In the genomic region with DNA sequence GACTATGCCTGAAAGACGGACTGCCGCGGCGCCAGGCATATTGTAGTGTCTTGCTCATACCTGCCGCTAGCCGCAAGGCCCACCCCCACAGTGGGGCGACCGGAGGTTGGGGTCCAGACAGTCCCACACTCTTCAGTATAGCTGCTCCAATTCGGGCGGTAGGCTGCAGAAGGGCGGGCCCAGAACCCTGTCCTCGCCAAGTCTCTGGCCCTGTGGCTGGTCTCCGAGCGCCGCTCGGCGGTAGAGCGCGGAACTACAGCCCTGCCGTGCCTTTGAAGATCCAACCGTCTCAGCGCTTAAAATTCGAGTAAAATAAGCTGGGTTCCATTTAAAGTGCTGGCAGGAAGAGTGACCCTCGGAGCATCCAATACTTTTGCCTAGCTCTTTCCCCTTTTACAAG, we compare ENCODE assay signal across 7 mouse cellular contexts. TPM values are rescaled to one million over a fixed set of nuclear protein-coding genes. Genes with fewer than 3 reads are reported as not detected.
DNase-seq lines count a peak whose midpoint lies in the region; ATAC-seq and TF ChIP-seq lines count a peak whose summit lies in the region.

A gene (minus strand): TSS at position 179 of the 400 bp plus-strand sequence.

- intact Hi-C loops in heart, adult 2 months (cut with DNase I): loop anchor here (1.0 to 5.0 kb wide), 4 partner anchors 56 to 249 kb away; no protein-coding TSS in a partner anchor

- ATAC-seq in embryonic facial prominence, embryonic 12.5 days (ENCODE audit: insufficient number of reproducible peaks, insufficient read depth, low FRiP score, low TSS enrichment): peak; percentile 73
- ATAC-seq in limb, embryonic 12.5 days (ENCODE audit: insufficient number of reproducible peaks, insufficient read depth, low FRiP score, low TSS enrichment, low read depth): peak; percentile 34; the same call in 1 of the 2 replicates
- ATAC-seq in midbrain, embryonic 14.5 days (ENCODE audit: low FRiP score, low TSS enrichment): peak; percentile 65; the same call in 1 of the 2 replicates

- peaks cover 11% of the 10 kb centered on the region for H3K4me1 ChIP-seq in embryonic facial prominence, embryonic 12.5 days
- H3K4me1 ChIP-seq in heart, adult 2 months (ENCODE audit: control insufficient read depth, insufficient read depth, low read length): 0 out of 2 replicates have a peak, but pooled peaks cover 1% of the 10 kb centered on the region
- no peaks in the 10 kb centered on the region for H3K4me1 ChIP-seq in kidney, adult 2 months (ENCODE audit: control insufficient read depth, insufficient read depth, low read length)
- peaks cover 22% of the 10 kb centered on the region for H3K4me1 ChIP-seq in limb, embryonic 12.5 days (replicated peaks)
- H3K4me1 ChIP-seq in midbrain, embryonic 14.5 days (ENCODE audit: control insufficient read depth, insufficient read depth, low read length): 0 out of 2 replicates have a peak, but pooled peaks cover 1% of the 10 kb centered on the region

- WGBS in embryonic facial prominence, embryonic 12.5 days: 3% methylated on average over 24 of the region's 24 CpGs
- WGBS in heart, adult 2 months: 4% methylated on average over 24 of the region's 24 CpGs
- 5% methylated on average over 24 of the region's 24 CpGs for WGBS in kidney, adult 2 months
- WGBS in limb, embryonic 12.5 days: 4% methylated on average over 24 of the region's 24 CpGs
- 5% methylated on average over 24 of the region's 24 CpGs for WGBS in midbrain, embryonic 14.5 days

- H3K4me2 ChIP-seq in embryonic facial prominence, embryonic 12.5 days (replicated peaks): peak within 1 kb of the TSS; percentile 39
- H3K4me2 ChIP-seq in limb, embryonic 12.5 days: peak within 1 kb of the TSS; percentile 46
- peak within 1 kb of the TSS; percentile 39 for H3K4me2 ChIP-seq in midbrain, embryonic 14.5 days (ENCODE audit: low read length)

- H3K9me3 ChIP-seq in embryonic facial prominence, embryonic 12.5 days: no peaks in the 10 kb centered on the region
- H3K9me3 ChIP-seq in limb, embryonic 12.5 days: no peaks in the 10 kb centered on the region
- H3K9me3 ChIP-seq in midbrain, embryonic 14.5 days (ENCODE audit: control insufficient read depth, low read length): no peaks in the 10 kb centered on the region

- DNase-seq in adrenal gland, postnatal 14 days: peak; percentile 91
- peak; percentile 77 to 89 for DNase-seq in heart, adult 2 months
- peak; percentile 82 for DNase-seq in kidney, adult 2 months
- peak; percentile 90 for DNase-seq in midbrain, embryonic 14.5 days
- DNase-seq in spleen, postnatal 14 days (ENCODE audit: low spot score in 2 of 2): peak; percentile 55 to 75

- H3K27me3 ChIP-seq in embryonic facial prominence, embryonic 12.5 days: peaks cover 22% of the 10 kb centered on the region; the same call in 1 of the 2 replicates
- H3K27me3 ChIP-seq in heart, adult 2 months (ENCODE audit: control insufficient read depth, insufficient read depth, low read length): 0 out of 2 replicates have a peak, but pooled peaks cover 2% of the 10 kb centered on the region
- no peaks in the 10 kb centered on the region for H3K27me3 ChIP-seq in kidney, adult 2 months (replicated peaks; ENCODE audit: control insufficient read depth, insufficient read depth, low read length)
- peaks cover 23% of the 10 kb centered on the region for H3K27me3 ChIP-seq in limb, embryonic 12.5 days
- peaks cover 7% of the 10 kb centered on the region; the same call in 1 of the 2 replicates for H3K27me3 ChIP-seq in midbrain, embryonic 14.5 days (ENCODE audit: control insufficient read depth, insufficient read depth, low read length)

- no peaks in the 10 kb centered on the region for H3K79me2 ChIP-seq in heart, adult 2 months (replicated peaks; ENCODE audit: control insufficient read depth, insufficient read depth, low read length)

- H3K27ac ChIP-seq in embryonic facial prominence, embryonic 12.5 days: no peak within 1 kb of the TSS
- H3K27ac ChIP-seq in heart, adult 2 months: no peak within 1 kb of the TSS
- no peak within 1 kb of the TSS for H3K27ac ChIP-seq in kidney, adult 2 months (ENCODE audit: insufficient read depth, low read depth, low read length)
- no peak within 1 kb of the TSS for H3K27ac ChIP-seq in limb, embryonic 12.5 days
- H3K27ac ChIP-seq in midbrain, embryonic 14.5 days (replicated peaks; ENCODE audit: low read depth, low read length): no peak within 1 kb of the TSS

- no peak for TF ChIP-seq POLR2A in heart, adult 2 months (IDR thresholded peaks at IDR 0.05; ENCODE audit: insufficient read depth, low read depth, low read length)
- no peak for TF ChIP-seq POLR2A in kidney, adult 2 months (IDR thresholded peaks at IDR 0.05; ENCODE audit: low read depth, low read length)

- H3K4me3 ChIP-seq in embryonic facial prominence, embryonic 12.5 days: 0 out of 2 replicates have a peak within 1 kb of the TSS, but pooled peaks have one; percentile 15
- no peak within 1 kb of the TSS for H3K4me3 ChIP-seq in heart, adult 2 months
- H3K4me3 ChIP-seq in kidney, adult 2 months (ENCODE audit: insufficient read depth, low read depth, low read length): no peak within 1 kb of the TSS
- H3K4me3 ChIP-seq in limb, embryonic 12.5 days (replicated peaks): no peak within 1 kb of the TSS
- no peak within 1 kb of the TSS; the same call in 1 of the 2 replicates for H3K4me3 ChIP-seq in midbrain, embryonic 14.5 days (replicated peaks; ENCODE audit: low read depth, low read length)

- peak; percentile 58; the same call in 1 of the 2 replicates for TF ChIP-seq EP300 in heart, adult 2 months (IDR thresholded peaks at IDR 0.05; ENCODE audit: insufficient read depth, low read depth, low read length)

- H3K36me3 ChIP-seq in embryonic facial prominence, embryonic 12.5 days: no peaks in the 10 kb centered on the region
- H3K36me3 ChIP-seq in heart, adult 2 months (ENCODE audit: control insufficient read depth, insufficient read depth, low read length): no peaks in the 10 kb centered on the region
- no peaks in the 10 kb centered on the region for H3K36me3 ChIP-seq in kidney, adult 2 months (ENCODE audit: control insufficient read depth, insufficient read depth, low read length)
- H3K36me3 ChIP-seq in limb, embryonic 12.5 days: no peaks in the 10 kb centered on the region
- no peaks in the 10 kb centered on the region for H3K36me3 ChIP-seq in midbrain, embryonic 14.5 days (ENCODE audit: control insufficient read depth, insufficient read depth, low read length)

- TF ChIP-seq CTCF in heart, adult 2 months (IDR thresholded peaks at IDR 0.05): no peak; the same call in 1 of the 2 replicates
- TF ChIP-seq CTCF in kidney, adult 2 months (conservative IDR thresholded peaks at IDR 0.05; ENCODE audit: insufficient read depth, insufficient read length, low read depth, low read length): peak; percentile 90

- no peak within 1 kb of the TSS for H3K9ac ChIP-seq in embryonic facial prominence, embryonic 12.5 days
- H3K9ac ChIP-seq in heart, adult 2 months (ENCODE audit: low read depth, low read length): no peak within 1 kb of the TSS
- H3K9ac ChIP-seq in limb, embryonic 12.5 days (replicated peaks): no peak within 1 kb of the TSS
- H3K9ac ChIP-seq in midbrain, embryonic 14.5 days (replicated peaks; ENCODE audit: low read length): no peak within 1 kb of the TSS

RNA-seq across cellular contexts. Expression of the gene that starts here (rescaled TPM):
- not detected in 2 replicates for total RNA-seq in adrenal gland, postnatal 14 days (2021)
- 0.29 and 0.43 TPM in 2 replicates for polyA plus RNA-seq in embryonic facial prominence, embryonic 12.5 days (2016; fragmentation: Nextera tagmentation; extraction: Ambion mirVana)
- under 1 TPM; 0.23 to 0.52 TPM for total RNA-seq in heart, adult 2 months (2021)
- 1.3 and 1.5 TPM in 2 replicates for polyA plus RNA-seq in heart, adult 2 months (2012; rRNA removed)
- 1.1 TPM in 2 replicates for polyA plus RNA-seq in kidney, adult 2 months (2012; rRNA removed)
- polyA plus RNA-seq in limb, embryonic 12.5 days (2016; fragmentation: Nextera tagmentation; extraction: Ambion mirVana): 0.20 and 0.40 TPM in 2 replicates
- 0.42 and 0.54 TPM in 2 replicates for polyA plus RNA-seq in midbrain, embryonic 14.5 days (2014; fragmentation: Nextera tagmentation; extraction: Ambion mirVana)

Comparison
In these comparisons a context has a peak if more than half of its experiments do, and no peak if none do; other contexts are left out.
1. Peak in DNase-seq in adrenal gland, postnatal 14 days; RNA of the gene not detected or under 1 TPM.
2. Peak in ATAC-seq, H3K4me3 ChIP-seq and H3K4me2 ChIP-seq in embryonic facial prominence, embryonic 12.5 days; RNA of the gene not detected or under 1 TPM.
3. Peak in ATAC-seq and H3K4me2 ChIP-seq in limb, embryonic 12.5 days; RNA of the gene not detected or under 1 TPM.
4. Peak in DNase-seq, ATAC-seq and H3K4me2 ChIP-seq in midbrain, embryonic 14.5 days; RNA of the gene not detected or under 1 TPM.